Mouse (Mus musculus) midbrain, embryonic 11.5 days (tissue): ENCODE data around the gene Tmem184a. TPM values are rescaled to one million over a fixed set of nuclear protein-coding genes. Genes with fewer than 3 reads are reported as not detected.

Experiments used
- ATAC-seq: fragments of 200-750 bp; cut with Nextera tagmentation; 2 replicates; pipeline ENCODE4 v1.8.0; 2017; ENCODE audit warnings: moderate TSS enrichment, moderate library complexity; ENCODE audit not compliant: low FRiP score
- DNase-seq: peaks from one replicate; pipeline ENCODE4 v3.0.0; 2015; ENCODE audit warnings: low spot score; ENCODE audit errors: missing footprints
- H3K27ac ChIP-seq: fragments of 300-500 bp; sonication (generic); 2 replicates; pipeline ENCODE4 v1.5.1; 2014; ENCODE audit warnings: low read depth, low read length
- H3K27me3 ChIP-seq: fragments of 300-500 bp; sonication (generic); 2 replicates; pipeline ENCODE4 v1.6.1; 2014; ENCODE audit warnings: mild to moderate bottlenecking, low read length, moderate library complexity, mixed read lengths; ENCODE audit not compliant: control insufficient read depth, insufficient read depth
- H3K36me3 ChIP-seq: fragments of 300-500 bp; sonication (generic); 2 replicates; pipeline ENCODE4 v1.6.1; 2014; ENCODE audit warnings: mild to moderate bottlenecking, low read length, moderate library complexity, mixed read lengths; ENCODE audit not compliant: control insufficient read depth, insufficient read depth
- H3K4me1 ChIP-seq: fragments of 300-500 bp; sonication (generic); 2 replicates; pipeline ENCODE4 v1.6.1; 2014; ENCODE audit warnings: low read length; ENCODE audit not compliant: control insufficient read depth, insufficient read depth
- H3K4me2 ChIP-seq: fragments of 300-500 bp; sonication (generic); 2 replicates; pipeline ENCODE4 v1.6.1; 2014; ENCODE audit warnings: mild to moderate bottlenecking, moderate library complexity
- H3K4me3 ChIP-seq: fragments of 300-500 bp; sonication (generic); 2 replicates; pipeline ENCODE4 v1.5.1; 2014; ENCODE audit warnings: low read depth, low read length
- H3K9ac ChIP-seq: fragments of 300-500 bp; sonication (generic); 2 replicates; pipeline ENCODE4 v1.6.1; 2014; ENCODE audit warnings: low read length
- H3K9me3 ChIP-seq: fragments of 300-500 bp; sonication (generic); 2 replicates; pipeline ENCODE4 v1.6.1; 2016; ENCODE audit warnings: low read length; ENCODE audit not compliant: control insufficient read depth
- WGBS: fragments of 180-500 bp; shearing (Covaris S2); extraction: QIAGEN DNeasy Blood & Tissue Kit; methylation state at CpG from one replicate; pipeline ENCODE4 v1.1.7; 2014; 5-methylcytosine and 5-hydroxymethylcytosine counted together
- polyA plus RNA-seq: library from polyadenylated mRNA; unstranded; fragments of >200 nt; fragmentation: Nextera tagmentation; extraction: Ambion mirVana; gene quantifications from 2 replicates; pipeline ENCODE4 v1.2.1, GENCODE M21; 2014

Gene Tmem184a
- polyA plus RNA-seq, 1 experiment from 2014 or later: 0.60 TPM

- Histone ChIP-seq H3K36me3 (peaks cover 3% of the 10 kb centered on the region; the same call in 1 of the 2 replicates), H3K4me2 (peak overlapping the region; percentile 47), H3K4me3 (no peak overlapping the region; the same call in none of the 2 replicates), H3K27me3 (no peaks in the 10 kb centered on the region), H3K9ac (peak overlapping the region; percentile 61), H3K9me3 (no peaks in the 10 kb centered on the region), H3K4me1 (peaks cover 23% of the 10 kb centered on the region), H3K27ac (peak overlapping the region; percentile 89)
- WGBS: 43% methylated on average over 12 of the region's 12 CpGs
- ATAC-seq (no peak), DNase-seq (no peak)
Observed at GRCm38 (mm10) chr5:139798168-139798900, 21.4 kb downstream of the Tmem184a start.

DNA sequence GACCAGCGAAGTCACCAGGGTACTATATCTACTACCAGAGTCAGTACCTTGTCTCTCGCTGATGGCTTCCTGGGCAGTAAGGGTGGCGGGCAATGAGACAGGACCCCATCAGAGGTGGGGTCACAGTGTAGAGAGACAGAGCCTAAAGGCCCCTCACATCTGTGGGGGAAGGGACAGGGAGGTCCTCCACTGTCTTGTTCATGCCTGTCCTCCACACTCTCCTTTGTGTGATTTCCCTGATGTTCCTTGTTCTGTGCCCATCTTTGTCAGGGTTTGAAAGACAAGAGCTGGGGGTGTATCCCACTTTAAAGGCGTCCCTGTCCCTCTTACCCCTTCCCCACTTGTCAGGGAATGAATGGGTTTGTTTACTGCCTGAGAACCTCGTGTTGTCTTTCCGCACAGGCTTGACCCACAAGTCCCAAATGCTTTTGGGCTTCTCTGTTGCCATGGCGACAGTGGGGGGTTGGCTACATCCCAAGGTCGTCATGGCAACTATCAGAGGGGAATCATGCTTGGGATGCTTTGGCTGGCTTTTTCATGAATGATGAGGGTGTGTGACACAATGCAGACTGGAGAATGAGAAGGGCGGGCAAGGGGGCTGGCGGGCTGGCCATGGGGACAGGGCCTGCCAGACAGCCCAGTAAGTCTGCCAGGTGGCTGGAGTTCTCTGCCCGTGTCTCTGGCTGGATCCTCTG, 22.1 kb downstream of the Tmem184a start:
- DNase-seq: peak; percentile 98
- H3K27me3 ChIP-seq: no peaks in the 10 kb centered on the region
- no peak overlapping the region; the same call in none of the 2 replicates for H3K4me3 ChIP-seq
- H3K9ac ChIP-seq: peak overlapping the region; percentile 61
- WGBS: 18% methylated on average over 11 of the region's 11 CpGs
- no peaks in the 10 kb centered on the region for H3K9me3 ChIP-seq
- peaks cover 23% of the 10 kb centered on the region for H3K4me1 ChIP-seq
- H3K27ac ChIP-seq: peak overlapping the region; percentile 89
- peak; percentile 90 for ATAC-seq
- H3K4me2 ChIP-seq: peak overlapping the region; percentile 47
- H3K36me3 ChIP-seq: peaks cover 3% of the 10 kb centered on the region; the same call in 1 of the 2 replicates

DNA sequence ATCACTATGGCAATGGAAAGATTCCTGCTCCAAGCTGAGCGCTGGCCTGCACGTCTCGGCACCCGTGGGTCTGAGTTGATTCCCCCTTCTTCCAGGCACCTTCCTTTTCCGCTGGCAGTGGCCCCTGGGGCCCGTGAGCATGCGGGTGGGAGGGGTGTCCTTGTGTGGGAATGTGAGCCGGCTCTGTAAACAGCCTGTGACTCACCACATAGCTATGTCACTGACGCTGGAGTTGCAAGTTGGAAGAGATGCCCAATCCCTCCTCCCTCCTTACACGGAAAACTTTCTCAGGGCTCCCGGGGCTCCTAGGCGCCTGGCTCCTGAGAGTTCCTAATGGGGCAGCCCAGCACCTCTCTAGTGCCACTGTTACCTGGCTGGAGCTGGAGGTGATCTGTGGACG, 22.8 kb downstream of the Tmem184a start:
- DNase-seq (no peak), ATAC-seq (peak; percentile 22)
- Histone ChIP-seq H3K27me3 (no peaks in the 10 kb centered on the region), H3K36me3 (peaks cover 3% of the 10 kb centered on the region; the same call in 1 of the 2 replicates), H3K9ac (0 out of 2 replicates have a peak overlapping the region, but pooled peaks have one; percentile 24), H3K4me3 (no peak overlapping the region), H3K4me1 (peaks cover 30% of the 10 kb centered on the region), H3K4me2 (peak overlapping the region; percentile 47), H3K27ac (peak overlapping the region; percentile 68; the same call in 1 of the 2 replicates), H3K9me3 (no peaks in the 10 kb centered on the region)
- 25% methylated on average over 13 of the region's 13 CpGs for WGBS

DNA sequence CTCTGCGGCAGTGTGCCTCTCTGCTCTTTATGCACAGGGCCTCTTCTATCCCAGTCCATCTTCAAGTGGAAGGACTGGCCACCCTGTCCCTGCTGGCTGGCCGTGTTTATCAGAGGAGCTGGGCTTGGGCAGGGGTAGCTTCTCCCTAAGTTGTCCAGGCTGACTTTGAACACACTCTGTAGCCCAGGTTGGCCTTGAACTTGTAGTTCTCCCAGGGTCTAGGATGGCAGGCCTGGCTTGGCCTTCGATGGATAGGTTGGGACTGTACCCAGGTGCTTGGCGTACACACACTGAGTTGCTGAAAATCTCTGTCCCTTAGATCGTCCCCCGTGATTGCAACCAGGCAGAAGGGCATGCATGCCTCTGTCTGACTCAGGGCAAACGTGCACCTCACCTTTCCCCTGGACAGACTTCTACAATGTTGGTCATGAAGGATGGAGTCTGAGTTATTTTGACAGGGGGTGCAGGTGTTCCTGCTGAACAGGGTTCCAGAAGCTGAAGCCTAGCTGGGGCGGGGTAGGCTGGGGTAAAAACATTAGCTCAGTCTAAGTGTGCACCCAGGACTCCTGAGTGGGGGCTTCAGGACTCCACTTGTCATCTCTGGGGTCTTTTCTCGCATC, 23.6 kb downstream of the Tmem184a start:
- H3K27ac ChIP-seq: no peak overlapping the region
- no peak overlapping the region for H3K4me2 ChIP-seq
- H3K36me3 ChIP-seq: peaks cover 3% of the 10 kb centered on the region; the same call in 1 of the 2 replicates
- H3K9me3 ChIP-seq: no peaks in the 10 kb centered on the region
- H3K4me1 ChIP-seq: peaks cover 34% of the 10 kb centered on the region
- no peak overlapping the region for H3K4me3 ChIP-seq
- no peak for DNase-seq
- 84% methylated on average over 9 of the region's 9 CpGs for WGBS
- no peaks in the 10 kb centered on the region for H3K27me3 ChIP-seq
- ATAC-seq: no peak
- H3K9ac ChIP-seq: no peak overlapping the region

DNA sequence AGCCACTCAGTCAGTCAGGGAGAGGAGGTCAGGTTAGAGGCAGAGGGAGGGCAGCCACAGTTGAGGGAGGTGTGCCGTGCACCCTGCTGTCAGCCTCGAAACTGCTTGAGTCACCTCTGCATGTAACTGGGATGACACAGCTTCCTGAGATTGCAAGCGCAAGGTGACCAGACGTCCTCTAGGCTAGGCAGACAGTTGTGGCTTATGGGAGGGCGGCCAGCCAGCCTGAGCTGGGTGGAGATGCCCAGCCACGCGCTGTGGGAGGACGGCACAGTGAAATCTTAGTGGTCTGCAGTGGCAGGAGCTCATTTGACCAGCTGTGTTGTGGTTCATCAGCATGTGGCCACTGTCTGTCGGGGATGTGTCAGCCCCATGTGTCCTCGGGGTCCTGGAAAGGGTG, 24.8 kb downstream of the Tmem184a start:
- Histone ChIP-seq H3K4me2 (no peak overlapping the region), H3K27ac (no peak overlapping the region), H3K9ac (0 out of 2 replicates have a peak overlapping the region, but pooled peaks have one; percentile 9), H3K9me3 (no peaks in the 10 kb centered on the region), H3K27me3 (no peaks in the 10 kb centered on the region), H3K36me3 (no peaks in the 10 kb centered on the region), H3K4me3 (no peak overlapping the region), H3K4me1 (peaks cover 37% of the 10 kb centered on the region)
- no peak for DNase-seq
- no peak for ATAC-seq
- WGBS: 75% methylated on average over 10 of the region's 10 CpGs

GRCm38 (mm10) chr5:139794137-139794536, 25.6 kb downstream of the Tmem184a start:
- DNase-seq (no peak), ATAC-seq (no peak)
- Histone ChIP-seq H3K4me3 (no peak overlapping the region), H3K9ac (no peak overlapping the region), H3K36me3 (no peaks in the 10 kb centered on the region), H3K4me1 (peaks cover 37% of the 10 kb centered on the region), H3K4me2 (no peak overlapping the region), H3K27me3 (no peaks in the 10 kb centered on the region), H3K27ac (no peak overlapping the region), H3K9me3 (no peaks in the 10 kb centered on the region)
- WGBS: 87% methylated on average over 5 of the region's 5 CpGs

DNA sequence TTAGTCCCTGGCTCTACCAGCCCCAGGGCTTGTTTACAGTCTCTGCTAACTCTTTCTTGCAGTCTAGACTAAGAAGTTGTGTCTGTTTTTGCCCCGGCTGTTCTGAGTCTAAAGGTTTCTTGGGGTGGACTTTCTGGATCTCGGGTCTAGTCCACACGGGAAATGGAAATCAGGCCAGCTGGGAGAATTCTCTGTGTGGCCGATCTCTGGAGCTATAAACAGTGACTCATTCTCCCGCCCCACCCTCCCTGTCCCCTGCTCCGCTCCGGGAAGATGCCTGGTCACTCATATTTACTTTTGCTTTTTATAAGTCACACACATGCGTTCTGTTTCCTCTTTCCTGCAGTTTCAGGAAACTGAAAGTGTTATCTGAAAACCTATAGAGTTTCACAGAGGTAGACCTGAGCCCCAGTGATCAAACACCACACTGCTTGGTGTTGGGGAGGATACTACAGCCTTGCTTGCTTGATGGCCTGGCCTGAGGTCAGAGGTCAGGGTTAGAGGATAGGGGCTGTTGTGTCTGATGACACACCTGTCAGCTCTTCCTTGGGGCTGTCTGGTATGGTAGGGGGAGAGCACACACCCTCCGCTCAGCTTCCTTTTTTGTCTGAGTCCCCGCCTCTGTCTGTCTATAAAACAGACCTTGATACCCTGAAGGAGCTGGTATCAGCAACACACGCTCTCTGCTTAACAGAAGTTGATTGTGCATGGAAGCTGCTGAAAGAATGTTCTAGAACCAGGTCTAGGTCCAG, 26.2 kb downstream of the Tmem184a start:
- ATAC-seq (no peak), DNase-seq (no peak)
- H3K4me3 ChIP-seq: no peak overlapping the region
- H3K4me2 ChIP-seq: no peak overlapping the region; the same call in 1 of the 2 replicates
- peaks cover 35% of the 10 kb centered on the region for H3K4me1 ChIP-seq
- no peak overlapping the region for H3K9ac ChIP-seq
- no peaks in the 10 kb centered on the region for H3K9me3 ChIP-seq
- no peak overlapping the region for H3K27ac ChIP-seq
- no peaks in the 10 kb centered on the region for H3K27me3 ChIP-seq
- H3K36me3 ChIP-seq: no peaks in the 10 kb centered on the region
- 77% methylated on average over 11 of the region's 11 CpGs for WGBS

DNA sequence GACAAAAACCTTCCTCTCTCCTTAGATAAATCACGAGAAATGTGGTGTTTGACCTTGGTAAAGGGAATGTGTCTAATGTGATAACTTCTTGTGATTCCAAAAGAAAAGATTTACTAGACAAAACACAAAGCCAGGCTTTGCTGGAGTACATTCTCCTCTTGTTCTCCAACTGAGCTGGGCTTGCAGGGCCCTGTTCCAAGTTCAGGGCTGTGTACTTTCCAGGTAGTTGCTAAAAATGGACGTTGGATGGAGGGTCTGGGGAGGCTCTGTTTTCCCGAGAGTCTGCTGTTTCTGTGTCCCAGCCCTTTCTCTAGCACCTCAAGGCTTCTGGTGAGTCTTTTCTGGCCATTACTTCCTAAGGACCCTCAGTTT, 26.8 kb downstream of the Tmem184a start:
- no peak overlapping the region for H3K4me3 ChIP-seq
- no peak overlapping the region for H3K27ac ChIP-seq
- H3K36me3 ChIP-seq: no peaks in the 10 kb centered on the region
- WGBS: 57% methylated on average over 3 of the region's 3 CpGs
- H3K4me1 ChIP-seq: peaks cover 29% of the 10 kb centered on the region
- no peaks in the 10 kb centered on the region for H3K27me3 ChIP-seq
- H3K4me2 ChIP-seq: no peak overlapping the region; the same call in 1 of the 2 replicates
- no peak overlapping the region for H3K9ac ChIP-seq
- no peak for DNase-seq
- ATAC-seq: no peak
- H3K9me3 ChIP-seq: no peaks in the 10 kb centered on the region
